Mouse (Mus musculus) G1E (cell line): ENCODE measurements at regions not wholly inside any gene's neighbourhood (a gene's known extent, or its start where the extent isn't known, plus 50 kb on each side); places are given as distances from the start of the nearest gene placed in this dataset.
"Not testable (repeated sequence)": the region's sequence is repeated elsewhere in the genome, so short reads cannot be mapped to it uniquely, and the experiment has no call there.

ENCODE experiments used
- ATAC-seq: 2 replicates; pipeline ENCODE4 v1.8.0; 2016; ENCODE audit warnings: mild to moderate bottlenecking; ENCODE audit not compliant: insufficient number of reproducible peaks, poor library complexity, low FRiP score, severe bottlenecking; ENCODE audit errors: extremely low read depth
- DNase-seq: peaks from one replicate; pipeline ENCODE4 v3.0.0; 2012; ENCODE audit warnings: low spot score
- H3K27me3 ChIP-seq: 2 replicates; pipeline ENCODE4 v1.6.1; 2012; ENCODE audit warnings: mild to moderate bottlenecking, low read length, inconsistent platforms; ENCODE audit not compliant: insufficient read depth
- H3K36me3 ChIP-seq: replicated peaks from 2 replicates; pipeline ENCODE3; 2012; ENCODE audit warnings: mild to moderate bottlenecking, inconsistent platforms
- H3K4me1 ChIP-seq: 2 replicates; pipeline ENCODE4 v1.6.1; 2012; ENCODE audit warnings: low read depth, low read length, inconsistent platforms, mixed read lengths; ENCODE audit not compliant: insufficient read depth
- H3K4me3 ChIP-seq: 2 replicates; pipeline ENCODE4 v1.5.1; 2012; ENCODE audit warnings: low read depth, mild to moderate bottlenecking, inconsistent platforms, low read length, moderate library complexity, mixed read lengths
- H3K9me3 ChIP-seq: replicated peaks from 2 replicates; pipeline ENCODE4 v1.6.1; 2012; ENCODE audit warnings: inconsistent platforms
- CTCF ChIP-seq: IDR thresholded peaks from 2 replicates; pipeline ENCODE4 v1.5.1; 2012; ENCODE audit warnings: low read depth, low read length, inconsistent platforms, mixed read lengths
- GATA1 ChIP-seq: IDR thresholded peaks from 2 replicates; pipeline ENCODE4 v1.6.1; 2012; ENCODE audit warnings: borderline replicate concordance, low read length, inconsistent platforms, mixed read lengths
- GATA2 ChIP-seq: IDR thresholded peaks from 2 replicates; pipeline ENCODE4 v1.6.1; 2012; ENCODE audit warnings: low read depth, low read length, inconsistent platforms, borderline replicate concordance
- POLR2AphosphoS5 ChIP-seq: IDR thresholded peaks from 2 replicates; pipeline ENCODE4 v1.6.1; 2012; ENCODE audit warnings: low read depth, low read length, inconsistent platforms; ENCODE audit not compliant: insufficient replicate concordance
- TAL1 ChIP-seq: conservative IDR thresholded peaks from 2 replicates; pipeline ENCODE4 v1.6.1; 2012; ENCODE audit warnings: low read depth, low read length, inconsistent platforms, mixed read lengths

DNA sequence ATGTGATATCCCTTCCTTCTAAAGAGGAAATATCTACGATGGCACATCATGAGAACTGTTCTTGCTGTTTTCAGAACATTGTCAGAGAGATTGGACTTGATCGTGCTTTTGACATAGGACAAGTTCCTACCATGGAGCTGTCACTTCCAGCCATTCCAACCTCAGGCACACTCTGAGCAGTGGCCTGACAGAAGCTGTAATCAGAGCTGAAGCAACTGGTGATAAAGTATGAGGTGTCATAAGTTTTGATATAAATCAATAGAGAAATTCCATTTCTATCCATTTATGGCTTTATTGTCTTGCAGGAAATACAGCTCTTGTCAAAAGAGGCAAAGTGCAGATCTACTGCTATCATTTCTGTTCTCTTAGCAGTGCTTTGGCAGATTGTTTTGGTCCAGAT, 603.7 kb upstream of the Adam24 start:
- DNase-seq: no peak
- Histone ChIP-seq H3K36me3 (no peaks in the 10 kb centered on the region), H3K27me3 (no peaks in the 10 kb centered on the region), H3K4me3 (no peak overlapping the region), H3K9me3 (no peaks in the 10 kb centered on the region), H3K4me1 (no peaks in the 10 kb centered on the region)
- ATAC-seq: no peak
- TF ChIP-seq POLR2AphosphoS5: no peak
- TF ChIP-seq CTCF: no peak
- no peak for TF ChIP-seq GATA2
- TF ChIP-seq TAL1: no peak
- TF ChIP-seq GATA1: no peak

GRCm38 (mm10) chr8:40080976-40081375, 593.9 kb upstream of the Adam24 start:
- not testable (repeated sequence) for H3K4me3 ChIP-seq, H3K9me3 ChIP-seq, H3K4me1 ChIP-seq, H3K27me3 ChIP-seq, H3K36me3 ChIP-seq, ATAC-seq, DNase-seq

DNA sequence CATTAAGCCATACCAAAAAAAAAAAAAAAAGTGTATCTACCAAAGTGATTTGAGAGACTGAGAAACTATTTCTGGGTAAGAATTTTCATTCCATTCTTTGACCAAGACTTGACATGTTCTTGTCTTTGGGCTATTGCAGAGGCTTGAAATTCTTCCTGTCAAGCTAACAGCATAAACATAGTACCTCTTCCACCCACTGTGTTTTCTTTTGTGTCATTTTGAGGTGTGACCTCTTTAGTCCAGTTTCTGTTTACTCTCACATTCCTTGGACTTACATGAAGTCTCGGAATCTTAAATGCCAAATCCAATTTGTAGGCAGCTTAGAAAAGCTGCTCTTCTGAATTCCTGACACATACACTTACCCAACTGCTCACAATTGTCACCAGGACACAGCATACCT, 590.7 kb upstream of the Adam24 start:
- DNase-seq: no peak
- TF ChIP-seq GATA2 (no peak), CTCF (no peak), TAL1 (no peak), GATA1 (no peak), POLR2AphosphoS5 (no peak)
- Histone ChIP-seq H3K27me3 (no peaks in the 10 kb centered on the region), H3K4me1 (no peaks in the 10 kb centered on the region), H3K4me3 (no peak overlapping the region), H3K36me3 (no peaks in the 10 kb centered on the region), H3K9me3 (no peaks in the 10 kb centered on the region)
- no peak for ATAC-seq

- no peaks in the 10 kb centered on the region for H3K27me3 ChIP-seq
- no peaks in the 10 kb centered on the region for H3K36me3 ChIP-seq
- H3K4me1 ChIP-seq: no peaks in the 10 kb centered on the region
- no peaks in the 10 kb centered on the region for H3K9me3 ChIP-seq
- no peak overlapping the region for H3K4me3 ChIP-seq
- no peak for TF ChIP-seq GATA2
- TF ChIP-seq CTCF: no peak
- TF ChIP-seq POLR2AphosphoS5: no peak
- TF ChIP-seq GATA1: no peak
- TF ChIP-seq TAL1: no peak
- ATAC-seq: no peak
- DNase-seq: no peak
These were observed 585.5 kb upstream of the Adam24 start for GRCm38 (mm10) chr8:40089377-40089776.

- ATAC-seq (no peak), DNase-seq (no peak)
- TF ChIP-seq CTCF (no peak), POLR2AphosphoS5 (no peak), GATA2 (no peak), TAL1 (no peak), GATA1 (no peak)
- no peaks in the 10 kb centered on the region for H3K36me3 ChIP-seq
- no peaks in the 10 kb centered on the region for H3K9me3 ChIP-seq
- H3K4me1 ChIP-seq: no peaks in the 10 kb centered on the region
- no peak overlapping the region for H3K4me3 ChIP-seq
- H3K27me3 ChIP-seq: no peaks in the 10 kb centered on the region
These were observed 550.5 kb upstream of the Adam24 start for GRCm38 (mm10) chr8:40124402-40124801.

DNA sequence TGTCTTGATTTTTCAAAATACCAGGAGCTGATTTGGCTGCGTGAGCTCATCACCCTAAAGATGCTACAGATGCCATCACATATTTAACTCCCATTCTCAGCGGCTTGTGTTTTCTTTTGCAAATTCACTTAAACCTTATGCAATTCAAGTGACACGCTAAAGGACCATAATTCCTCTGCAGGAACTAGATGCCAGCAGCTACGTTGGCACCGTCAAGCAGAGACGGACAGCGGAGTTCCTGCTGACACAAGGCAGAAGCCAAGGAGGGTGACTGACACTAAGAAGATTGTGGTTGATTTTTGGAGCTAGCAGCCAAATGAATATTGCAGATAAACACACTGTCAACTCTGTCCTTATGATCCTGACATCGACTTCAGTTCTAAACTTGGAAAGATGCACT, 547.7 kb upstream of the Adam24 start:
- no peaks in the 10 kb centered on the region for H3K27me3 ChIP-seq
- no peaks in the 10 kb centered on the region for H3K9me3 ChIP-seq
- no peaks in the 10 kb centered on the region for H3K36me3 ChIP-seq
- DNase-seq (no peak), ATAC-seq (no peak)
- H3K4me1 ChIP-seq: no peaks in the 10 kb centered on the region
- TF ChIP-seq GATA1: no peak
- TF ChIP-seq CTCF: no peak
- no peak for TF ChIP-seq POLR2AphosphoS5
- TF ChIP-seq GATA2: no peak
- no peak for TF ChIP-seq TAL1
- H3K4me3 ChIP-seq: no peak overlapping the region

DNA sequence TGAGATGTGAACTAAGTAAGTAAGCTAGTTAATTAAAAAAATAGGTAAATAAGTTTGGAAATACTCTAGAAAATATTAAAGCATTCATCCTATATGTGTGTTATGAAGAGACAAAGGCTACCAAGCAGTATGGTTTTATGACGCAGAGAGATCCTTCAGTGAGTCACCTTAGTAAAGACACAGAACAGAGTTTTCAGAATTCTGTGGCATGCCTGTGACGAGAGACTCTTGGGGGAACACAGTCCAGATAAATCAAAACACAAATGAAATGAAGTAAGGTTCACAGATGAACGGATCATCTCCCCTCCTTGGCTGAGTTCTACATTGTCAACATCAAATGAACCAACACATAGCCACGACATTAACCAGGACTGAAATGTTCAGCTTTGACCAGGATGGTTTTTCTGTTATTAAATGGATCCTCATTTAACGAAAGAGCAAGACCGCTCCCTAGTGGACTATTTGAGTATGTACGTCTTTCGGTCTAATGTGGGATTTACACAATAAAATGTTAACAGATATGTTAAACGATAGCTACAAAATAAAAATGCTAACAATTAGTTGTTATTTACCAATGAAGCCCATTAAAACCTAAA, 542.1 kb upstream of the Adam24 start:
- Histone ChIP-seq H3K4me3 (no peak overlapping the region), H3K9me3 (no peaks in the 10 kb centered on the region), H3K36me3 (no peaks in the 10 kb centered on the region), H3K27me3 (no peaks in the 10 kb centered on the region), H3K4me1 (no peaks in the 10 kb centered on the region)
- TF ChIP-seq CTCF (no peak), TAL1 (no peak), GATA1 (no peak), POLR2AphosphoS5 (no peak), GATA2 (no peak)
- ATAC-seq (no peak), DNase-seq (no peak)
